ENCODE assay signal across 9 mouse cellular contexts in genomic region chr7:46396231-46396927, GRCm38 (mm10). TPM values are rescaled to one million over a fixed set of nuclear protein-coding genes. Genes with fewer than 3 reads are reported as not detected.
DNase-seq lines count a peak whose midpoint lies in the region; ATAC-seq and TF ChIP-seq lines count a peak whose summit lies in the region.
"Had no signal": no experiment of that assay in that cellular context is flagged by ENCODE, and none has a peak within 500 bp of the region (broad histone marks: within the 10 kb centered on the region; RNA-seq: fewer than 3 reads in every experiment).

Kcnc1 (plus strand) TSS chr7:46396497.

- intact Hi-C loops in gastrocnemius, adult 2 months (cut with DNase I), result loop anchor here (5.0 kb wide), 1 partner anchor 86 kb away; no protein-coding TSS in a partner anchor
- intact Hi-C loops in left cerebral cortex, adult 2 months (cut with DNase I), result loop anchor here (2.0 to 5.0 kb wide), 3 partner anchors 24 to 191 kb away; no protein-coding TSS in a partner anchor

- H3K36me3 ChIP-seq in hindbrain, postnatal 0 days (ENCODE audit: insufficient read depth, low read length), result no peaks in the 10 kb centered on the region

- WGBS in hindbrain, postnatal 0 days, result 1% methylated on average over 75 of the region's 93 CpGs

- H3K4me3 ChIP-seq in gastrocnemius, adult 2 months, result peak within 1 kb of the TSS; percentile 82
- peak within 1 kb of the TSS; percentile 81 for H3K4me3 ChIP-seq in hindbrain, postnatal 0 days (ENCODE audit: low read length)
- H3K4me3 ChIP-seq in left cerebral cortex, adult 2 months, result peak within 1 kb of the TSS; percentile 81
- H3K4me3 ChIP-seq: erythroblast, embryonic 14.5 days had no signal

- peaks cover 21% of the 10 kb centered on the region for H3K4me1 ChIP-seq in hindbrain, postnatal 0 days (ENCODE audit: insufficient read depth, low read length)

- peak; percentile 79 for ATAC-seq in hindbrain, postnatal 0 days
- peak; percentile 48; the same call in 1 of the 2 replicates for ATAC-seq in megakaryocyte, adult 5-6 weeks (ENCODE audit: poor library complexity, severe bottlenecking)

- no peaks in the 10 kb centered on the region for H3K9me3 ChIP-seq in hindbrain, postnatal 0 days (ENCODE audit: low read length)

- H3K27me3 ChIP-seq in hindbrain, postnatal 0 days (ENCODE audit: insufficient read depth, low read length), result no peaks in the 10 kb centered on the region

- peak within 1 kb of the TSS; percentile 94 for H3K9ac ChIP-seq in hindbrain, postnatal 0 days (replicated peaks; ENCODE audit: low read length)

- H3K27ac ChIP-seq in gastrocnemius, adult 2 months, result peak within 1 kb of the TSS; percentile 89
- H3K27ac ChIP-seq in hindbrain, postnatal 0 days, result peak within 1 kb of the TSS; percentile 86
- H3K27ac ChIP-seq in left cerebral cortex, adult 2 months, result peak within 1 kb of the TSS; percentile 93

- peak within 1 kb of the TSS; percentile 74 for H3K4me2 ChIP-seq in hindbrain, postnatal 0 days (ENCODE audit: low read depth, low read length)

- no peak for TF ChIP-seq CTCF in gastrocnemius, adult 2 months (IDR thresholded peaks at IDR 0.05)
- no peak for TF ChIP-seq CTCF in hindbrain, postnatal 0 days (IDR thresholded peaks at IDR 0.05; ENCODE audit: low read depth)
- no peak for TF ChIP-seq CTCF in left cerebral cortex, adult 2 months (IDR thresholded peaks at IDR 0.05)

- DNase-seq in T-cell, adult 2 months (ENCODE audit: low spot score), result peak; percentile 69
- peak; percentile 91 to 93 for DNase-seq in cerebellum, postnatal 14 days
- peak; percentile 87 for DNase-seq in gastrocnemius, adult 2 months
- DNase-seq in hindbrain, postnatal 0 days (ENCODE audit: low spot score), result peak; percentile 93
- peak; percentile 72 to 80 for DNase-seq in left cerebral cortex, adult 2 months (ENCODE audit: extremely low spot score in 1 of 2, low spot score in 2 of 2)
- peak; percentile 83 to 84 for DNase-seq in right cerebral cortex, postnatal 10 days (ENCODE audit: low spot score in 2 of 2)
- peak; percentile 82 for DNase-seq in urinary bladder, postnatal 14 days (ENCODE audit: low spot score)

RNA-seq across cellular contexts. Expression of gene Kcnc1, which starts in this region (rescaled TPM):
- 10 to 100 TPM; 38.9 to 66.6 TPM for total RNA-seq in gastrocnemius, adult 2 months (2021)
- total RNA-seq in hindbrain, postnatal 0 days (2014; rRNA removed), result 43.7 and 45.6 TPM in 2 replicates
- polyA plus RNA-seq in hindbrain, postnatal 0 days (2015; fragmentation: Nextera tagmentation; extraction: Ambion mirVana), result 25.0 and 25.6 TPM in 2 replicates
- 100 to 1,000 TPM; 140 to 149 TPM for total RNA-seq in left cerebral cortex, adult 2 months (2021)
- 0.04 TPM in 1 of 2 replicates, not detected in the other for total RNA-seq in megakaryocyte, adult 5-6 weeks (2015)
- total RNA-seq in megakaryocyte, adult 5-6 weeks (2017), result 0.04 TPM in 2 replicates

Comparison
In these comparisons a context has a peak if more than half of its experiments do, and no peak if none do; other contexts are left out.
1. Peak in every context shown above with its lines: DNase-seq, ATAC-seq, H3K4me3 ChIP-seq and H3K27ac ChIP-seq.
2. RNA of gene Kcnc1 (total RNA-seq): 140 to 149 TPM in left cerebral cortex, adult 2 months, 38.9 to 66.6 TPM in gastrocnemius, adult 2 months and 43.7 to 45.6 TPM in hindbrain, postnatal 0 days; 0.04 TPM in megakaryocyte, adult 5-6 weeks; every median in the first group is over 10 times any median in the second.
3. Peak in ATAC-seq in megakaryocyte, adult 5-6 weeks; RNA of the gene not detected or under 1 TPM.